Comparison of ENCODE assay signal across 7 mouse cellular contexts in the genomic region with DNA sequence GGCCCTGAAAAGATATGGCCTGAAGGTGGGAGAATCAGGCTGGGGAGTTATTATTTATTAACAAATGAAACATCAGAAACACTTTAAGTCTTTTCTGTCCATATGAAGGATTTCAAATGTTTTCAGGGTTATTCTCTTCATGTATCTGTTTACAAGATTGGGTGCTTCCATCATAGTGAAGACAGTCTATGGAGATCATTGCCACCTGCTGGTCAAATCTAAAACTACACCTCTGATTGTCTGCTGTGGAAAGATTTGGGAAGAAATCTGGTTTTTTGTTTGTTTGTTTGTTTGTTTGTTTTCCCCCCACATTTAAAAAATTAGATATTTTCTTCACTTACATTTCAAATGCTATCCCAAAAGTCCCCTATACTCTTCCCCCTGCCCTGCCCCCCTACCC. TPM values are rescaled to one million over a fixed set of nuclear protein-coding genes. Genes with fewer than 3 reads are reported as not detected.
DNase-seq lines count a peak whose midpoint lies in the region; ATAC-seq and TF ChIP-seq lines count a peak whose summit lies in the region.

No protein-coding gene starts in this region.

- in situ Hi-C loops in ES-E14 (cut with MboI; ENCODE audit: low sequenced_read_pairs in 2 of 2, unreplicated experiment in 2 of 2), result loop anchor here (10.0 to 25.0 kb wide), 2 partner anchors 188 to 190 kb away; no protein-coding TSS in a partner anchor

- ATAC-seq in kidney, embryonic 15.5 days (replicated peaks; ENCODE audit: low FRiP score), result no peak

- H3K27me3 ChIP-seq in kidney, adult 2 months (replicated peaks; ENCODE audit: control insufficient read depth, insufficient read depth, low read length), result no peaks in the 10 kb centered on the region
- peaks cover 27% of the 10 kb centered on the region; the same call in 1 of the 2 replicates for H3K27me3 ChIP-seq in kidney, embryonic 15.5 days
- peaks cover 25% of the 10 kb centered on the region for H3K27me3 ChIP-seq in limb, embryonic 10.5 days (ENCODE audit: low read depth, poor library complexity, severe bottlenecking)

- no peak for TF ChIP-seq CTCF in kidney, adult 2 months (conservative IDR thresholded peaks at IDR 0.05; ENCODE audit: insufficient read depth, insufficient read length, low read depth, low read length)

- H3K4me2 ChIP-seq in kidney, embryonic 15.5 days, result no peak overlapping the region

- peak; percentile 36 for DNase-seq in kidney, adult 2 months
- peak; percentile 17 for DNase-seq in CD4-positive helper T cell, adult 2 months (ENCODE audit: low read depth, low spot score)
- DNase-seq in ES-E14 (ENCODE audit: low read depth, low spot score), result no peak
- DNase-seq in embryo, embryonic 9.5 days (ENCODE audit: extremely low spot score), result peak; percentile 7
- peak; percentile 30 for DNase-seq in limb, embryonic 10.5 days (ENCODE audit: low spot score)
- peak; percentile 33 for DNase-seq in thymus, postnatal 14 days

- no peaks in the 10 kb centered on the region for H3K9me3 ChIP-seq in kidney, embryonic 15.5 days (replicated peaks)
- H3K9me3 ChIP-seq in ES-E14 (ENCODE audit: control insufficient read depth, insufficient read depth, low read depth, low read length), result no peaks in the 10 kb centered on the region
- no peaks in the 10 kb centered on the region for H3K9me3 ChIP-seq in limb, embryonic 10.5 days (replicated peaks)

- H3K9ac ChIP-seq in kidney, embryonic 15.5 days, result no peak overlapping the region
- H3K9ac ChIP-seq in ES-E14 (ENCODE audit: insufficient read depth, low read depth, low read length, poor library complexity, severe bottlenecking), result no peak overlapping the region

- no peaks in the 10 kb centered on the region for H3K4me1 ChIP-seq in kidney, adult 2 months (ENCODE audit: control insufficient read depth, insufficient read depth, low read length)
- H3K4me1 ChIP-seq in kidney, embryonic 15.5 days, result no peaks in the 10 kb centered on the region
- H3K4me1 ChIP-seq in ES-E14 (ENCODE audit: control insufficient read depth in 2 of 2, insufficient read depth in 2 of 2, low read length in 2 of 2, poor library complexity in 1 of 2), result no peaks in the 10 kb centered on the region
- H3K4me1 ChIP-seq in limb, embryonic 10.5 days, result no peaks in the 10 kb centered on the region

- H3K4me3 ChIP-seq in kidney, adult 2 months (ENCODE audit: insufficient read depth, low read depth, low read length), result no peak overlapping the region
- no peak overlapping the region for H3K4me3 ChIP-seq in kidney, embryonic 15.5 days (replicated peaks)
- no peak overlapping the region for H3K4me3 ChIP-seq in ES-E14 (ENCODE audit: insufficient read depth in 1 of 2, low read depth in 1 of 2, low read length in 2 of 2, poor library complexity in 1 of 2, severe bottlenecking in 1 of 2)
- H3K4me3 ChIP-seq in limb, embryonic 10.5 days, result no peak overlapping the region

- no peak for TF ChIP-seq POLR2A in kidney, adult 2 months (IDR thresholded peaks at IDR 0.05; ENCODE audit: low read depth, low read length)

- H3K27ac ChIP-seq in kidney, adult 2 months (ENCODE audit: insufficient read depth, low read depth, low read length), result no peak overlapping the region
- no peak overlapping the region for H3K27ac ChIP-seq in kidney, embryonic 15.5 days
- no peak overlapping the region for H3K27ac ChIP-seq in ES-E14 (ENCODE audit: insufficient read depth, low read depth, low read length, poor library complexity, severe bottlenecking)
- H3K27ac ChIP-seq in limb, embryonic 10.5 days, result no peak overlapping the region

- no peaks in the 10 kb centered on the region for H3K36me3 ChIP-seq in kidney, adult 2 months (ENCODE audit: control insufficient read depth, insufficient read depth, low read length)
- H3K36me3 ChIP-seq in kidney, embryonic 15.5 days, result no peaks in the 10 kb centered on the region
- H3K36me3 ChIP-seq in ES-E14 (ENCODE audit: control insufficient read depth, insufficient read depth, low read length, poor library complexity, severe bottlenecking), result no peaks in the 10 kb centered on the region
- no peaks in the 10 kb centered on the region for H3K36me3 ChIP-seq in limb, embryonic 10.5 days

TF ChIP-seq in ES-E14, 5 proteins besides CTCF, POLR2A, EP300 and RAD21:
- TF ChIP-seq CHD2 (IDR thresholded peaks at IDR 0.05; ENCODE audit: low read depth, low read length), result no peak
- no peak for TF ChIP-seq MAFK (IDR thresholded peaks at IDR 0.05; ENCODE audit: insufficient read depth, low read depth, low read length)
- TF ChIP-seq HCFC1 (IDR thresholded peaks at IDR 0.05; ENCODE audit: borderline replicate concordance, insufficient read depth, low read length), result no peak
- no peak for TF ChIP-seq ZNF384 (IDR thresholded peaks at IDR 0.05; ENCODE audit: low read depth, low read length)
- peak; percentile 5; the same call in 1 of the 2 replicates for TF ChIP-seq ZC3H11A (IDR thresholded peaks at IDR 0.05; ENCODE audit: borderline replicate concordance, low read depth, low read length)

RNA-seq across cellular contexts. Expression of gene Nxf2, which starts 39.5 kb away (rescaled TPM):
- not detected in 2 replicates for polyA plus RNA-seq in kidney, adult 2 months (2012; rRNA removed)
- 0.31 and 0.65 TPM in 2 replicates for polyA plus RNA-seq in kidney, embryonic 15.5 days (2015; fragmentation: Nextera tagmentation; extraction: Ambion mirVana)
- total RNA-seq in ES-E14 (2012; rRNA removed), result 0.26 and 0.36 TPM in 2 replicates
- 0.46 and 0.75 TPM in 2 replicates for polyA plus RNA-seq in limb, embryonic 10.5 days (2016; fragmentation: Nextera tagmentation; extraction: Ambion mirVana)
